Mouse (Mus musculus): ENCODE measurements around the gene Cnn3. TPM values are rescaled to one million over a fixed set of nuclear protein-coding genes. Genes with fewer than 3 reads are reported as not detected.

Gene Cnn3
- total RNA-seq, 1 experiment = 241 TPM

DNA sequence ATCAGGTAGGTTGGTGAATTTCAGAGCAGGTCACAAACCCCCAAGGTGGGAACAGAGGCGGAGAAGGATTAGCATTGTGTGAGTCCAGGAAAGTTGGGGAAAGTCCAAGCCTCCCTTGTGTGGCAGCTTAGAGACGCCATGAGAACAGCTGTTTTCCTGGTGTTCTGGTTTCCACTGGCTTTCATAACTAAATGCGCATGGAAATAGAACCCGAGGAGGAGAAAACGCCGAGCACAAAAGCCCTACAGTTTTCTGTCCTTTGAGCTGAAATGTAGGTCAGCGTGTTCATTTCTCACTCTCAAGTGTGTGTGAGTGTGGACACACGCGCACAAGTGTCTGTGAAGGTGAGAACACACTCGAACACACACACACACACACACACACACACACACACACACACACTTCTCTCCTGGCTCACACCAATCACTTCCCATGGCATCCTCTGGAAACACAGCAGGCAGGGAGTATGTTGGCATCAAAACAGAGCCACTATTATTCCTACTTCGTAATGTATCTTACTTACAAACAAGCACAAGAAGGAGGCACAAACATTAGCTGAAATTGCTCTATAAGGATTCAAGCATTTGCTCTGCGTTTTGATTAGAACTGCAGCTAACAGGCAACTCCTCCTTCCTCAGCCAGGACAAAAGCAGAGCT, 63.3 kb downstream of the Cnn3 start:
- H3K27ac ChIP-seq (ENCODE audit: insufficient read depth, low read depth, low read length, poor library complexity, severe bottlenecking) = no peak overlapping the region
- no peak overlapping the region for H3K4me3 ChIP-seq (ENCODE audit: insufficient read depth in 1 of 2, low read depth in 1 of 2, low read length in 2 of 2, poor library complexity in 1 of 2, severe bottlenecking in 1 of 2)
- H3K36me3 ChIP-seq (ENCODE audit: control insufficient read depth, insufficient read depth, low read length, poor library complexity, severe bottlenecking) = no peaks in the 10 kb centered on the region
- no peak overlapping the region for H3K9ac ChIP-seq (ENCODE audit: insufficient read depth, low read depth, low read length, poor library complexity, severe bottlenecking)
- no peak for DNase-seq (ENCODE audit: low read depth, low spot score)
- in situ Hi-C loops (cut with MboI; ENCODE audit: low sequenced_read_pairs in 2 of 2, unreplicated experiment in 2 of 2) = no loop called here
- peaks cover 2% of the 10 kb centered on the region in 2 experiments; a peak in 2 of 4 replicates for H3K4me1 ChIP-seq (ENCODE audit: control insufficient read depth in 2 of 2, insufficient read depth in 2 of 2, low read length in 2 of 2, poor library complexity in 1 of 2)
- no peak for TF ChIP-seq ZNF384 (IDR thresholded peaks at IDR 0.05; ENCODE audit: low read depth, low read length)
- no peak for TF ChIP-seq MAFK (IDR thresholded peaks at IDR 0.05; ENCODE audit: insufficient read depth, low read depth, low read length)
- no peak for TF ChIP-seq ZC3H11A (IDR thresholded peaks at IDR 0.05; ENCODE audit: borderline replicate concordance, low read depth, low read length)
- no peak for TF ChIP-seq CHD2 (IDR thresholded peaks at IDR 0.05; ENCODE audit: low read depth, low read length)
- no peak for TF ChIP-seq HCFC1 (IDR thresholded peaks at IDR 0.05; ENCODE audit: borderline replicate concordance, insufficient read depth, low read length)
- H3K9me3 ChIP-seq (ENCODE audit: control insufficient read depth, insufficient read depth, low read depth, low read length) = no peaks in the 10 kb centered on the region

DNA sequence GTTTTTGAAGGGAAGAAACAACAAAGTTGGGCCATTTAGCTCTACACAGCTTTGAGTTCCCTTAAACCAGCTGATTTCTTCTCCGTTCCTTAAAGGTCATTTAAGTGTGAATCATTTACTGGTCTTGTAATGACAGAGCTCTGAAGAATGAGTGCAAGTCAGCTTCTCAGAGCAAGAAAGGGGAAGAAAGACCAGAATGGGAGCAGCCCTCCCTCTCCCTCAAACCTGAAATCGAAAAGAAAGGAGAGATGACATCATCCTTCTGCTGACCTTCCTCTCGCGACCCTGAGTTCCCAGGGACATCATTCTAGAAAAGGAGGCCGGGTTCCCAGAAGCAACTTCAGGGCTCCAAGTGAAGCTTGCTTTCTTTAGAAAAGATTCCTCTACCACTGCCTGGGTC, 64.6 kb downstream of the Cnn3 start:
- Histone ChIP-seq H3K9ac (ENCODE audit: insufficient read depth, low read depth, low read length, poor library complexity, severe bottlenecking) (no peak overlapping the region), H3K4me3 (ENCODE audit: insufficient read depth in 1 of 2, low read depth in 1 of 2, low read length in 2 of 2, poor library complexity in 1 of 2, severe bottlenecking in 1 of 2) (no peak overlapping the region), H3K9me3 (ENCODE audit: control insufficient read depth, insufficient read depth, low read depth, low read length) (no peaks in the 10 kb centered on the region), H3K36me3 (ENCODE audit: control insufficient read depth, insufficient read depth, low read length, poor library complexity, severe bottlenecking) (no peaks in the 10 kb centered on the region), H3K27ac (ENCODE audit: insufficient read depth, low read depth, low read length, poor library complexity, severe bottlenecking) (no peak overlapping the region), H3K4me1 (ENCODE audit: control insufficient read depth in 2 of 2, insufficient read depth in 2 of 2, low read length in 2 of 2, poor library complexity in 1 of 2) (peaks cover 2% of the 10 kb centered on the region in 2 experiments; a peak in 2 of 4 replicates)
- in situ Hi-C loops (cut with MboI; ENCODE audit: low sequenced_read_pairs in 2 of 2, unreplicated experiment in 2 of 2) = no loop called here
- no peak for DNase-seq (ENCODE audit: low read depth, low spot score)
- TF ChIP-seq ZNF384 (IDR thresholded peaks at IDR 0.05; ENCODE audit: low read depth, low read length) (no peak), HCFC1 (IDR thresholded peaks at IDR 0.05; ENCODE audit: borderline replicate concordance, insufficient read depth, low read length) (no peak), ZC3H11A (IDR thresholded peaks at IDR 0.05; ENCODE audit: borderline replicate concordance, low read depth, low read length) (no peak), CHD2 (IDR thresholded peaks at IDR 0.05; ENCODE audit: low read depth, low read length) (no peak), MAFK (IDR thresholded peaks at IDR 0.05; ENCODE audit: insufficient read depth, low read depth, low read length) (no peak)

DNA sequence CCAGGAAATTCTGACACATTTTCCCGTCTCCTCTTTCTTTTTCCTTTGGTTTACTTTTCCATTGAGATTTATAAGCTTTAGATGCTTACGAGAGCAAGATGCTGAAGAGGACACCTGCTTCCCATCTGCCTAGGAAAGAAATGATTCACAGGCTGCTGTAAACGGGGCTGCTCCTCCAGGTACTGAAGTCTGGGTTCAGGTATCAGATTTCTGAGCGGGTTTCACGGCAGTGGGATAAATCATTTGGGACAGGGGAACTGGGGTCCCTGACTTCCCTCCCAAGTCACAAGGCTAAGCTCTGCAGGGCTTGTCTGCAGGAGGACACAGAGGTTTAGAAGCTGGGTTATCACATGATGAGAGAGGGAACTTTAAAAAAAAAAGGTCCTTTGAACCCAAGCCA, 65.7 kb downstream of the Cnn3 start:
- DNase-seq (ENCODE audit: low read depth, low spot score) = no peak
- in situ Hi-C loops (cut with MboI; ENCODE audit: low sequenced_read_pairs in 2 of 2, unreplicated experiment in 2 of 2) = no loop called here
- Histone ChIP-seq H3K4me3 (ENCODE audit: insufficient read depth in 1 of 2, low read depth in 1 of 2, low read length in 2 of 2, poor library complexity in 1 of 2, severe bottlenecking in 1 of 2) (no peak overlapping the region), H3K9me3 (ENCODE audit: control insufficient read depth, insufficient read depth, low read depth, low read length) (no peaks in the 10 kb centered on the region), H3K4me1 (ENCODE audit: control insufficient read depth in 2 of 2, insufficient read depth in 2 of 2, low read length in 2 of 2, poor library complexity in 1 of 2) (peaks cover 2% of the 10 kb centered on the region in 2 experiments; a peak in 2 of 4 replicates), H3K9ac (ENCODE audit: insufficient read depth, low read depth, low read length, poor library complexity, severe bottlenecking) (no peak overlapping the region), H3K27ac (ENCODE audit: insufficient read depth, low read depth, low read length, poor library complexity, severe bottlenecking) (no peak overlapping the region), H3K36me3 (ENCODE audit: control insufficient read depth, insufficient read depth, low read length, poor library complexity, severe bottlenecking) (no peaks in the 10 kb centered on the region)
- TF ChIP-seq ZC3H11A (IDR thresholded peaks at IDR 0.05; ENCODE audit: borderline replicate concordance, low read depth, low read length) (no peak), MAFK (IDR thresholded peaks at IDR 0.05; ENCODE audit: insufficient read depth, low read depth, low read length) (no peak), HCFC1 (IDR thresholded peaks at IDR 0.05; ENCODE audit: borderline replicate concordance, insufficient read depth, low read length) (no peak), CHD2 (IDR thresholded peaks at IDR 0.05; ENCODE audit: low read depth, low read length) (no peak), ZNF384 (IDR thresholded peaks at IDR 0.05; ENCODE audit: low read depth, low read length) (no peak)

GRCm38 (mm10) chr3:121493997-121494421, 67.7 kb downstream of the Cnn3 start:
- no peak for DNase-seq (ENCODE audit: low read depth, low spot score)
- in situ Hi-C loops (cut with MboI; ENCODE audit: low sequenced_read_pairs in 2 of 2, unreplicated experiment in 2 of 2) = no loop called here
- no peak for TF ChIP-seq HCFC1 (IDR thresholded peaks at IDR 0.05; ENCODE audit: borderline replicate concordance, insufficient read depth, low read length)
- TF ChIP-seq CHD2 (IDR thresholded peaks at IDR 0.05; ENCODE audit: low read depth, low read length) = no peak
- no peak for TF ChIP-seq ZNF384 (IDR thresholded peaks at IDR 0.05; ENCODE audit: low read depth, low read length)
- no peak for TF ChIP-seq MAFK (IDR thresholded peaks at IDR 0.05; ENCODE audit: insufficient read depth, low read depth, low read length)
- no peak for TF ChIP-seq ZC3H11A (IDR thresholded peaks at IDR 0.05; ENCODE audit: borderline replicate concordance, low read depth, low read length)
- no peaks in the 10 kb centered on the region for H3K9me3 ChIP-seq (ENCODE audit: control insufficient read depth, insufficient read depth, low read depth, low read length)
- H3K4me3 ChIP-seq (ENCODE audit: insufficient read depth in 1 of 2, low read depth in 1 of 2, low read length in 2 of 2, poor library complexity in 1 of 2, severe bottlenecking in 1 of 2) = no peak overlapping the region
- H3K27ac ChIP-seq (ENCODE audit: insufficient read depth, low read depth, low read length, poor library complexity, severe bottlenecking) = no peak overlapping the region
- H3K36me3 ChIP-seq (ENCODE audit: control insufficient read depth, insufficient read depth, low read length, poor library complexity, severe bottlenecking) = no peaks in the 10 kb centered on the region
- peaks cover 2% of the 10 kb centered on the region in 2 experiments; a peak in 2 of 4 replicates for H3K4me1 ChIP-seq (ENCODE audit: control insufficient read depth in 2 of 2, insufficient read depth in 2 of 2, low read length in 2 of 2, poor library complexity in 1 of 2)
- no peak overlapping the region for H3K9ac ChIP-seq (ENCODE audit: insufficient read depth, low read depth, low read length, poor library complexity, severe bottlenecking)
